Mouse (Mus musculus) myocyte (in vitro differentiated cells): ENCODE measurements around the gene Tagln3.

Experiments used
- MAX ChIP-seq: IDR thresholded peaks from one replicate; pipeline ENCODE4 v1.6.1; 2011; ENCODE audit warnings: low read depth, mild to moderate bottlenecking, control low read depth
- MYOD1 ChIP-seq, 3 experiments: IDR thresholded peaks; one replicate each; pipeline ENCODE4 v1.6.1; 2011; ENCODE audit warnings: control low read depth in 2 of 3, low read depth in 2 of 3, mild to moderate bottlenecking in 2 of 3, moderate library complexity in 1 of 3; ENCODE audit not compliant: insufficient read length in 2 of 3, control insufficient read depth in 1 of 3
- POLR2A ChIP-seq: IDR thresholded peaks from one replicate; pipeline ENCODE4 v1.6.1; 2011; ENCODE audit warnings: low read depth, mild to moderate bottlenecking, control low read depth, moderate library complexity; ENCODE audit not compliant: insufficient read length
- REST ChIP-seq: IDR thresholded peaks from one replicate; pipeline ENCODE4 v1.6.1; 2011; ENCODE audit warnings: mild to moderate bottlenecking, control low read depth, moderate library complexity; ENCODE audit not compliant: insufficient read depth, insufficient read length
- SRF ChIP-seq: IDR thresholded peaks from one replicate; pipeline ENCODE4 v1.6.1; 2011; ENCODE audit warnings: low read depth; ENCODE audit not compliant: control insufficient read depth, insufficient read length
- USF1 ChIP-seq: IDR thresholded peaks from one replicate; pipeline ENCODE4 v1.6.1; 2011; ENCODE audit warnings: low read depth, mild to moderate bottlenecking, control low read depth, moderate library complexity

DNA sequence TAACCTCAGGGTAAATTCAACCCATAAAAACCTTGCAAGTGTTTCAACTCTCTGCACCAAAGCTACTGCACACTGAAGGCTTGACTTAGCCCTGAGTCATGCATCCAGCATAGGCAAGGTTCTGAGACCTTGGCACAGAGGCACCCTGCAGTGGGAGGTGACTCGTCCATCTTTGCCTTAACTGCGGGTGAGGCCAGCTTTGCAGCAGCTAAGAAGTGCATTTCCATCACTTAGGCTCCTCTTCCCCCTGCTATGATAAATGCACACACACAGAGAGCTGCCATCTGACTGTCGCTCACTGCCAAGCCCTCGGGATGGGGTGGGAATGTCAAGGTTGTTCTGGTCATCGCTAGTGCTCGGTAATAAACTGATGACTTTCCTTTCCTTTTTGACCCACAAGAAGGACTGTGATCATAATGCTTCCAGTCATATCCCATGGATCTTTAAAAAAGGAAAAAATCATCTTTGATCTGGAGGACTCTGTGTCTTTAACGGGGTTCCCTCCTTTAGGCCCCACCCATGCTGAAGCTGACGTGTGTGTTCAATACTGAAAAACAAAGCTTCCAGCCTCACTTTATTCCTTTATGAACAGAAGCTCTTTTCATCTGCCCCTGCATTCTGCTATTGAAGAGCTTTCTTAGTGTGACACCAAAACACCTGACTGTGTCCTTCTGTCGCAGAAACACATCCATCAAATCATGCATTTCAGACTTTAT is 28.8 kb downstream of the Tagln3 start:
- TF ChIP-seq POLR2A (no peak), SRF (no peak), MAX (no peak), REST (no peak), USF1 (no peak), MYOD1 (IDR thresholded peaks at IDR 0.05; ENCODE audit: control insufficient read depth in 1 of 3, insufficient read length in 2 of 3, low read depth in 2 of 3) (no peak)
